Mouse (Mus musculus): ENCODE results near the gene Trp73. TPM values are rescaled to one million over a fixed set of nuclear protein-coding genes. Genes with fewer than 3 reads are reported as not detected.

Gene Trp73
- polyA plus RNA-seq, 1 experiment from 2014 or later, result 0.13 TPM

GRCm38 (mm10) chr4:154023754-154024601 is 116.0 kb downstream of the Trp73 start:
- H3K9ac ChIP-seq, result peak overlapping the region; percentile 67; the same call in 1 of the 2 replicates

GRCm38 (mm10) chr4:154022844-154023243 is 117.2 kb downstream of the Trp73 start:
- WGBS, result 47% methylated on average over 4 of the region's 4 CpGs
- ATAC-seq, result no peak

More at GRCm38 (mm10) chr4:154023754-154024601, 116.0 kb downstream of the Trp73 start:
- Histone ChIP-seq H3K36me3 (peaks cover 24% of the 10 kb centered on the region; the same call in 1 of the 2 replicates), H3K4me1 (replicated peaks) (peaks cover 39% of the 10 kb centered on the region), H3K27ac (peak overlapping the region; percentile 82), H3K9me3 (no peaks in the 10 kb centered on the region; the same call in 1 of the 2 replicates), H3K27me3 (replicated peaks) (no peaks in the 10 kb centered on the region), H3K4me3 (replicated peaks) (peak overlapping the region; percentile 58), H3K4me2 (replicated peaks) (peak overlapping the region; percentile 78)
- WGBS, result 6% methylated on average over 8 of the region's 8 CpGs
- peak; percentile 65 for ATAC-seq

GRCm38 (mm10) chr4:154022407-154022806 is 117.6 kb downstream of the Trp73 start:
- Histone ChIP-seq H3K36me3 (peaks cover 37% of the 10 kb centered on the region), H3K4me1 (replicated peaks) (peaks cover 39% of the 10 kb centered on the region), H3K27me3 (replicated peaks) (no peaks in the 10 kb centered on the region), H3K4me2 (replicated peaks) (0 out of 2 replicates have a peak overlapping the region, but pooled peaks have one; percentile 78), H3K4me3 (replicated peaks) (no peak overlapping the region), H3K9ac (0 out of 2 replicates have a peak overlapping the region, but pooled peaks have one; percentile 8), H3K9me3 (no peaks in the 10 kb centered on the region; the same call in 1 of the 2 replicates), H3K27ac (peak overlapping the region; percentile 82)
- ATAC-seq, result no peak
- WGBS, result 72% methylated on average over 4 of the region's 4 CpGs

More at GRCm38 (mm10) chr4:154022844-154023243, 117.2 kb downstream of the Trp73 start:
- H3K4me2 ChIP-seq (replicated peaks), result peak overlapping the region; percentile 78
- H3K9me3 ChIP-seq, result no peaks in the 10 kb centered on the region; the same call in 1 of the 2 replicates
- H3K36me3 ChIP-seq, result peaks cover 35% of the 10 kb centered on the region
- peaks cover 39% of the 10 kb centered on the region for H3K4me1 ChIP-seq (replicated peaks)
- H3K27me3 ChIP-seq (replicated peaks), result no peaks in the 10 kb centered on the region
- no peak overlapping the region for H3K4me3 ChIP-seq (replicated peaks)
- H3K9ac ChIP-seq, result 0 out of 2 replicates have a peak overlapping the region, but pooled peaks have one; percentile 8
- H3K27ac ChIP-seq, result peak overlapping the region; percentile 82

- no peaks in the 10 kb centered on the region; the same call in 1 of the 2 replicates for H3K9me3 ChIP-seq
- ATAC-seq, result no peak
- peaks cover 47% of the 10 kb centered on the region for H3K36me3 ChIP-seq
- H3K27ac ChIP-seq, result no peak overlapping the region
- H3K4me3 ChIP-seq (replicated peaks), result no peak overlapping the region
- H3K4me1 ChIP-seq (replicated peaks), result peaks cover 39% of the 10 kb centered on the region
- no peak overlapping the region for H3K4me2 ChIP-seq (replicated peaks)
- H3K27me3 ChIP-seq (replicated peaks), result no peaks in the 10 kb centered on the region
- WGBS, result 87% methylated on average over 9 of the region's 9 CpGs
- H3K9ac ChIP-seq, result no peak overlapping the region
Observed at GRCm38 (mm10) chr4:154021432-154021831, 118.6 kb downstream of the Trp73 start.

GRCm38 (mm10) chr4:154019571-154019970 is 120.4 kb downstream of the Trp73 start:
- H3K9ac ChIP-seq, result no peak overlapping the region
- peaks cover 26% of the 10 kb centered on the region for H3K4me1 ChIP-seq (replicated peaks)
- no peak overlapping the region for H3K4me3 ChIP-seq (replicated peaks)
- no peak overlapping the region for H3K27ac ChIP-seq
- H3K36me3 ChIP-seq, result peaks cover 56% of the 10 kb centered on the region
- no peak overlapping the region for H3K4me2 ChIP-seq (replicated peaks)
- 67% methylated on average over 7 of the region's 7 CpGs for WGBS
- no peak for ATAC-seq
- H3K9me3 ChIP-seq, result no peaks in the 10 kb centered on the region; the same call in 1 of the 2 replicates
- H3K27me3 ChIP-seq (replicated peaks), result no peaks in the 10 kb centered on the region

- Histone ChIP-seq H3K27ac (no peak overlapping the region), H3K4me3 (replicated peaks) (no peak overlapping the region), H3K36me3 (peaks cover 41% of the 10 kb centered on the region), H3K4me2 (replicated peaks) (no peak overlapping the region), H3K4me1 (replicated peaks) (peaks cover 17% of the 10 kb centered on the region), H3K27me3 (replicated peaks) (no peaks in the 10 kb centered on the region), H3K9me3 (no peaks in the 10 kb centered on the region), H3K9ac (no peak overlapping the region)
- no peak for ATAC-seq
- 92% methylated on average over 11 of the region's 11 CpGs for WGBS
Observed at GRCm38 (mm10) chr4:154015476-154015875, 124.5 kb downstream of the Trp73 start.

GRCm38 (mm10) chr4:154012132-154012882 is 127.7 kb downstream of the Trp73 start:
- H3K9ac ChIP-seq, result peak overlapping the region; percentile 90
- no peaks in the 10 kb centered on the region for H3K27me3 ChIP-seq (replicated peaks)
- ATAC-seq, result peak; percentile 1; the same call in 1 of the 2 replicates
- peak overlapping the region; percentile 90 for H3K4me2 ChIP-seq (replicated peaks)
- H3K4me3 ChIP-seq (replicated peaks), result peak overlapping the region; percentile 99
- 3% methylated on average over 54 of the region's 55 CpGs for WGBS
- peak overlapping the region; percentile 37; the same call in 1 of the 2 replicates for H3K27ac ChIP-seq
- H3K9me3 ChIP-seq, result no peaks in the 10 kb centered on the region
- peaks cover 18% of the 10 kb centered on the region for H3K36me3 ChIP-seq
- H3K4me1 ChIP-seq (replicated peaks), result peaks cover 17% of the 10 kb centered on the region

GRCm38 (mm10) chr4:154011646-154012089 is 128.3 kb downstream of the Trp73 start, which contains the start of gene Lrrc47:
Lrrc47 (plus strand) TSS chr4:154011731.
- H3K4me1 ChIP-seq (replicated peaks), result peaks cover 17% of the 10 kb centered on the region
- peak within 1 kb of the TSS; percentile 37; the same call in 1 of the 2 replicates for H3K27ac ChIP-seq
- ATAC-seq, result peak; percentile 97
- peaks cover 12% of the 10 kb centered on the region for H3K36me3 ChIP-seq
- WGBS, result under 1% methylated on average over 59 of the region's 59 CpGs
- peak within 1 kb of the TSS; percentile 90 for H3K9ac ChIP-seq
- peak within 1 kb of the TSS; percentile 99 for H3K4me3 ChIP-seq (replicated peaks)
- peak within 1 kb of the TSS; percentile 90 for H3K4me2 ChIP-seq (replicated peaks)
- no peaks in the 10 kb centered on the region for H3K27me3 ChIP-seq (replicated peaks)
- H3K9me3 ChIP-seq, result no peaks in the 10 kb centered on the region

- peak overlapping the region; percentile 90 for H3K9ac ChIP-seq
- H3K36me3 ChIP-seq, result peaks cover 13% of the 10 kb centered on the region
- H3K4me1 ChIP-seq (replicated peaks), result peaks cover 17% of the 10 kb centered on the region
- ATAC-seq, result peak; percentile 64
- no peaks in the 10 kb centered on the region for H3K27me3 ChIP-seq (replicated peaks)
- 29% methylated on average over 13 of the region's 13 CpGs for WGBS
- H3K4me3 ChIP-seq (replicated peaks), result peak overlapping the region; percentile 99
- peak overlapping the region; percentile 90 for H3K4me2 ChIP-seq (replicated peaks)
- no peaks in the 10 kb centered on the region for H3K9me3 ChIP-seq
- H3K27ac ChIP-seq, result 0 out of 2 replicates have a peak overlapping the region, but pooled peaks have one; percentile 18
Observed at GRCm38 (mm10) chr4:154010907-154011645, 128.9 kb downstream of the Trp73 start.

- Histone ChIP-seq H3K4me1 (replicated peaks) (peaks cover 6% of the 10 kb centered on the region), H3K4me3 (replicated peaks) (no peak overlapping the region), H3K36me3 (0 out of 2 replicates have a peak, but pooled peaks cover 10% of the 10 kb centered on the region), H3K27ac (no peak overlapping the region), H3K9me3 (no peaks in the 10 kb centered on the region), H3K27me3 (replicated peaks) (no peaks in the 10 kb centered on the region), H3K4me2 (replicated peaks) (no peak overlapping the region), H3K9ac (no peak overlapping the region)
- 68% methylated on average over 4 of the region's 4 CpGs for WGBS
- no peak for ATAC-seq
Observed at GRCm38 (mm10) chr4:154007759-154008158, 132.2 kb downstream of the Trp73 start.

- no peaks in the 10 kb centered on the region for H3K9me3 ChIP-seq
- 94% methylated on average over 6 of the region's 6 CpGs for WGBS
- H3K4me3 ChIP-seq (replicated peaks), result no peak overlapping the region
- peaks cover 2% of the 10 kb centered on the region; the same call in 1 of the 2 replicates for H3K4me1 ChIP-seq (replicated peaks)
- H3K4me2 ChIP-seq (replicated peaks), result no peak overlapping the region
- H3K27ac ChIP-seq, result no peak overlapping the region
- H3K27me3 ChIP-seq (replicated peaks), result no peaks in the 10 kb centered on the region
- no peak for ATAC-seq
- peaks cover 16% of the 10 kb centered on the region; the same call in 1 of the 2 replicates for H3K36me3 ChIP-seq
- H3K9ac ChIP-seq, result no peak overlapping the region
Observed at GRCm38 (mm10) chr4:154006264-154006663, 133.7 kb downstream of the Trp73 start.

Data from intestine, embryonic 15.5 days (tissue).